Mouse (Mus musculus): Measurements from ENCODE around the gene Unc93a. TPM values are rescaled to one million over a fixed set of nuclear protein-coding genes. Genes with fewer than 3 reads are reported as not detected.
A peak's percentile ranks its signal among the peaks of the same experiment; 100 is the strongest.
"Not testable (repeated sequence)": the region's sequence is repeated elsewhere in the genome, so short reads cannot be mapped to it uniquely, and the experiment has no call there.

Unc93a gene
- polyA plus RNA-seq, 1 experiment from 2014 or later, result not detected

GRCm38 (mm10) chr17:13106563-13106962, 25.0 kb downstream of the Unc93a start:
- 83% methylated on average over 5 of the region's 5 CpGs for WGBS
- H3K36me3 ChIP-seq (ENCODE audit: control insufficient read depth, insufficient read depth, low read length); H3K4me3 ChIP-seq (ENCODE audit: low read depth, low read length); H3K27ac ChIP-seq (ENCODE audit: low read length); H3K27me3 ChIP-seq (ENCODE audit: control insufficient read depth, insufficient read depth, low read length); H3K4me1 ChIP-seq (ENCODE audit: control insufficient read depth, insufficient read depth, low read length); H3K9ac ChIP-seq (replicated peaks; ENCODE audit: low read depth, low read length); ATAC-seq (ENCODE audit: insufficient number of reproducible peaks, insufficient read depth, low FRiP score, low read depth); H3K9me3 ChIP-seq (ENCODE audit: control insufficient read depth, low read depth, low read length); H3K4me2 ChIP-seq (replicated peaks; ENCODE audit: low read depth, low read length): not testable (repeated sequence)

- H3K36me3 ChIP-seq (ENCODE audit: control insufficient read depth, insufficient read depth, low read length); H3K27me3 ChIP-seq (ENCODE audit: control insufficient read depth, insufficient read depth, low read length); H3K9ac ChIP-seq (replicated peaks; ENCODE audit: low read depth, low read length); H3K4me2 ChIP-seq (replicated peaks; ENCODE audit: low read depth, low read length); H3K27ac ChIP-seq (ENCODE audit: low read length); H3K4me1 ChIP-seq (ENCODE audit: control insufficient read depth, insufficient read depth, low read length); H3K4me3 ChIP-seq (ENCODE audit: low read depth, low read length); ATAC-seq (ENCODE audit: insufficient number of reproducible peaks, insufficient read depth, low FRiP score, low read depth); H3K9me3 ChIP-seq (ENCODE audit: control insufficient read depth, low read depth, low read length): not testable (repeated sequence)
- 100% methylated on average over 2 of the region's 4 CpGs for WGBS
These were observed 38.6 kb downstream of the Unc93a start for GRCm38 (mm10) chr17:13092960-13093359.

GRCm38 (mm10) chr17:13092100-13092764, 39.4 kb downstream of the Unc93a start:
- H3K9ac ChIP-seq (replicated peaks; ENCODE audit: low read depth, low read length); H3K36me3 ChIP-seq (ENCODE audit: control insufficient read depth, insufficient read depth, low read length); ATAC-seq (ENCODE audit: insufficient number of reproducible peaks, insufficient read depth, low FRiP score, low read depth); H3K4me3 ChIP-seq (ENCODE audit: low read depth, low read length); H3K27ac ChIP-seq (ENCODE audit: low read length); H3K9me3 ChIP-seq (ENCODE audit: control insufficient read depth, low read depth, low read length); H3K27me3 ChIP-seq (ENCODE audit: control insufficient read depth, insufficient read depth, low read length); H3K4me2 ChIP-seq (replicated peaks; ENCODE audit: low read depth, low read length); H3K4me1 ChIP-seq (ENCODE audit: control insufficient read depth, insufficient read depth, low read length): not testable (repeated sequence)
- WGBS, result 59% methylated on average over 4 of the region's 8 CpGs

- no CpG with 5 or more reads among the region's 1 CpGs for whole genome bisulfite sequencing
- H3K9ac ChIP-seq (replicated peaks; ENCODE audit: low read depth, low read length); H3K4me2 ChIP-seq (replicated peaks; ENCODE audit: low read depth, low read length); H3K9me3 ChIP-seq (ENCODE audit: control insufficient read depth, low read depth, low read length); H3K27ac ChIP-seq (ENCODE audit: low read length); H3K4me1 ChIP-seq (ENCODE audit: control insufficient read depth, insufficient read depth, low read length); H3K4me3 ChIP-seq (ENCODE audit: low read depth, low read length); H3K36me3 ChIP-seq (ENCODE audit: control insufficient read depth, insufficient read depth, low read length); H3K27me3 ChIP-seq (ENCODE audit: control insufficient read depth, insufficient read depth, low read length): not testable (repeated sequence)
- ATAC-seq (ENCODE audit: insufficient number of reproducible peaks, insufficient read depth, low FRiP score, low read depth), result peak; percentile 46; the same call in 1 of the 2 replicates
These were observed 40.1 kb downstream of the Unc93a start for GRCm38 (mm10) chr17:13091510-13091909.

- H3K4me1 ChIP-seq (ENCODE audit: control insufficient read depth, insufficient read depth, low read length); H3K27ac ChIP-seq (ENCODE audit: low read length); H3K36me3 ChIP-seq (ENCODE audit: control insufficient read depth, insufficient read depth, low read length); ATAC-seq (ENCODE audit: insufficient number of reproducible peaks, insufficient read depth, low FRiP score, low read depth); H3K27me3 ChIP-seq (ENCODE audit: control insufficient read depth, insufficient read depth, low read length); H3K9ac ChIP-seq (replicated peaks; ENCODE audit: low read depth, low read length); H3K9me3 ChIP-seq (ENCODE audit: control insufficient read depth, low read depth, low read length); H3K4me3 ChIP-seq (ENCODE audit: low read depth, low read length); H3K4me2 ChIP-seq (replicated peaks; ENCODE audit: low read depth, low read length): not testable (repeated sequence)
- WGBS, result 74% methylated on average over 3 of the region's 5 CpGs
These were observed 62.4 kb downstream of the Unc93a start for GRCm38 (mm10) chr17:13069227-13069626.

- not testable (repeated sequence) for H3K27ac ChIP-seq (ENCODE audit: low read length); H3K36me3 ChIP-seq (ENCODE audit: control insufficient read depth, insufficient read depth, low read length); H3K9me3 ChIP-seq (ENCODE audit: control insufficient read depth, low read depth, low read length); H3K27me3 ChIP-seq (ENCODE audit: control insufficient read depth, insufficient read depth, low read length); ATAC-seq (ENCODE audit: insufficient number of reproducible peaks, insufficient read depth, low FRiP score, low read depth); H3K4me3 ChIP-seq (ENCODE audit: low read depth, low read length); H3K4me2 ChIP-seq (replicated peaks; ENCODE audit: low read depth, low read length); H3K9ac ChIP-seq (replicated peaks; ENCODE audit: low read depth, low read length); H3K4me1 ChIP-seq (ENCODE audit: control insufficient read depth, insufficient read depth, low read length)
- no CpG with 5 or more reads among the region's 4 CpGs for WGBS
These were observed 63.7 kb downstream of the Unc93a start for GRCm38 (mm10) chr17:13067864-13068385.

- H3K27ac ChIP-seq (ENCODE audit: low read length); H3K9me3 ChIP-seq (ENCODE audit: control insufficient read depth, low read depth, low read length); H3K4me2 ChIP-seq (replicated peaks; ENCODE audit: low read depth, low read length); H3K4me1 ChIP-seq (ENCODE audit: control insufficient read depth, insufficient read depth, low read length); H3K9ac ChIP-seq (replicated peaks; ENCODE audit: low read depth, low read length); ATAC-seq (ENCODE audit: insufficient number of reproducible peaks, insufficient read depth, low FRiP score, low read depth); H3K36me3 ChIP-seq (ENCODE audit: control insufficient read depth, insufficient read depth, low read length); H3K27me3 ChIP-seq (ENCODE audit: control insufficient read depth, insufficient read depth, low read length); H3K4me3 ChIP-seq (ENCODE audit: low read depth, low read length): not testable (repeated sequence)
- WGBS, result 75% methylated on average over 2 of the region's 7 CpGs
These were observed 68.7 kb downstream of the Unc93a start for GRCm38 (mm10) chr17:13062882-13063281.

- H3K36me3 ChIP-seq (ENCODE audit: control insufficient read depth, insufficient read depth, low read length); ATAC-seq (ENCODE audit: insufficient number of reproducible peaks, insufficient read depth, low FRiP score, low read depth); H3K9me3 ChIP-seq (ENCODE audit: control insufficient read depth, low read depth, low read length); H3K4me3 ChIP-seq (ENCODE audit: low read depth, low read length); H3K27ac ChIP-seq (ENCODE audit: low read length); H3K4me1 ChIP-seq (ENCODE audit: control insufficient read depth, insufficient read depth, low read length); H3K4me2 ChIP-seq (replicated peaks; ENCODE audit: low read depth, low read length); H3K27me3 ChIP-seq (ENCODE audit: control insufficient read depth, insufficient read depth, low read length); H3K9ac ChIP-seq (replicated peaks; ENCODE audit: low read depth, low read length): not testable (repeated sequence)
- WGBS, result 92% methylated on average over 4 of the region's 4 CpGs
These were observed 70.8 kb downstream of the Unc93a start, which contains the start of gene Tcp10b for GRCm38 (mm10) chr17:13060804-13061203. Gene Tcp10b, plus strand, starts transcription at chr17:13061104.

Data from stomach, embryonic 14.5 days (tissue).